Mouse (Mus musculus) lung, embryonic 16.5 days (tissue): Measurements from ENCODE around the gene Ncoa1. TPM values are rescaled to one million over a fixed set of nuclear protein-coding genes. Genes with fewer than 3 reads are reported as not detected.

Source experiments
- ATAC-seq: fragments of 200-750 bp; cut with Nextera tagmentation; 2 replicates; pipeline ENCODE4 v1.8.0; 2017; ENCODE audit warnings: low read depth, mild to moderate bottlenecking, moderate library complexity
- H3K27ac ChIP-seq: fragments of 300-500 bp; sonication (generic); 2 replicates; pipeline ENCODE4 v1.5.1; 2014; ENCODE audit warnings: mild to moderate bottlenecking, control low read depth, low read length
- H3K27me3 ChIP-seq: fragments of 300-500 bp; sonication (generic); 2 replicates; pipeline ENCODE4 v1.6.1; 2014; ENCODE audit warnings: low read depth, low read length, mixed read lengths; ENCODE audit not compliant: control insufficient read depth, insufficient read depth
- H3K36me3 ChIP-seq: fragments of 300-500 bp; sonication (generic); 2 replicates; pipeline ENCODE4 v1.6.1; 2014; ENCODE audit warnings: low read length; ENCODE audit not compliant: control insufficient read depth, insufficient read depth
- H3K4me1 ChIP-seq: fragments of 300-500 bp; sonication (generic); replicated peaks from 2 replicates; pipeline ENCODE4 v1.6.1; 2014; ENCODE audit warnings: low read length, mixed read lengths; ENCODE audit not compliant: control insufficient read depth, insufficient read depth
- H3K4me2 ChIP-seq: fragments of 300-500 bp; sonication (generic); 2 replicates; pipeline ENCODE4 v1.6.1; 2014; ENCODE audit warnings: low read depth, low read length, control low read depth
- H3K4me3 ChIP-seq: fragments of 300-500 bp; sonication (generic); 2 replicates; pipeline ENCODE4 v1.5.1; 2014; ENCODE audit warnings: mild to moderate bottlenecking, low read length, control low read depth
- H3K9ac ChIP-seq: fragments of 300-500 bp; sonication (generic); 2 replicates; pipeline ENCODE4 v1.6.1; 2014; ENCODE audit warnings: low read length, control low read depth
- H3K9me3 ChIP-seq: fragments of 300-500 bp; sonication (generic); 2 replicates; pipeline ENCODE4 v1.6.1; 2016; ENCODE audit warnings: low read length; ENCODE audit not compliant: control insufficient read depth
- WGBS: fragments of 180-500 bp; shearing (Covaris S2); extraction: QIAGEN DNeasy Blood & Tissue Kit; methylation state at CpG from one replicate; pipeline ENCODE4 v1.1.7; 2014; 5-methylcytosine and 5-hydroxymethylcytosine counted together
- polyA plus RNA-seq: library from polyadenylated mRNA; unstranded; fragments of >200 nt; fragmentation: Nextera tagmentation; extraction: Ambion mirVana; gene quantifications from 2 replicates; pipeline ENCODE4 v1.2.1, GENCODE M21; 2015

Gene Ncoa1
- polyA plus RNA-seq, 1 experiment from 2014 or later, result 7.1 TPM

- H3K9ac ChIP-seq, result no peak overlapping the region
- H3K4me3 ChIP-seq, result no peak overlapping the region
- H3K27me3 ChIP-seq, result no peaks in the 10 kb centered on the region
- H3K36me3 ChIP-seq, result no peaks in the 10 kb centered on the region
- no peak overlapping the region for H3K4me2 ChIP-seq
- H3K9me3 ChIP-seq, result no peaks in the 10 kb centered on the region
- no peak for ATAC-seq
- no peak overlapping the region for H3K27ac ChIP-seq
- 49% methylated on average over 4 of the region's 4 CpGs for WGBS
- no peaks in the 10 kb centered on the region for H3K4me1 ChIP-seq
These were observed 85.7 kb downstream of the Ncoa1 start for GRCm38 (mm10) chr12:4391256-4391655.

GRCm38 (mm10) chr12:4390721-4391120, 86.3 kb downstream of the Ncoa1 start:
- no peak overlapping the region for H3K9ac ChIP-seq
- no peak overlapping the region for H3K4me3 ChIP-seq
- no peak for ATAC-seq
- no peaks in the 10 kb centered on the region for H3K36me3 ChIP-seq
- H3K27ac ChIP-seq, result no peak overlapping the region
- H3K9me3 ChIP-seq, result no peaks in the 10 kb centered on the region
- no peak overlapping the region for H3K4me2 ChIP-seq
- no peaks in the 10 kb centered on the region for H3K27me3 ChIP-seq
- H3K4me1 ChIP-seq, result 0 out of 2 replicates have a peak, but pooled peaks cover 2% of the 10 kb centered on the region
- WGBS, result 52% methylated on average over 5 of the region's 5 CpGs

- no peak overlapping the region for H3K4me2 ChIP-seq
- H3K36me3 ChIP-seq, result no peaks in the 10 kb centered on the region
- ATAC-seq, result no peak
- no peak overlapping the region for H3K4me3 ChIP-seq
- no peak overlapping the region for H3K27ac ChIP-seq
- H3K9ac ChIP-seq, result no peak overlapping the region
- H3K27me3 ChIP-seq, result no peaks in the 10 kb centered on the region
- H3K9me3 ChIP-seq, result no peaks in the 10 kb centered on the region
- 0 out of 2 replicates have a peak, but pooled peaks cover 2% of the 10 kb centered on the region for H3K4me1 ChIP-seq
- WGBS, result 73% methylated on average over 3 of the region's 3 CpGs
These were observed 90.8 kb downstream of the Ncoa1 start for GRCm38 (mm10) chr12:4386077-4386719.

GRCm38 (mm10) chr12:4383061-4383460, 93.9 kb downstream of the Ncoa1 start:
- no peaks in the 10 kb centered on the region for H3K9me3 ChIP-seq
- H3K4me1 ChIP-seq, result 0 out of 2 replicates have a peak, but pooled peaks cover 2% of the 10 kb centered on the region
- no peak for ATAC-seq
- WGBS, result 90% methylated on average over 3 of the region's 3 CpGs
- H3K27ac ChIP-seq, result no peak overlapping the region
- H3K4me2 ChIP-seq, result no peak overlapping the region
- H3K27me3 ChIP-seq, result no peaks in the 10 kb centered on the region
- no peaks in the 10 kb centered on the region for H3K36me3 ChIP-seq
- no peak overlapping the region for H3K4me3 ChIP-seq
- no peak overlapping the region for H3K9ac ChIP-seq

- Histone ChIP-seq H3K9ac (no peak overlapping the region), H3K4me3 (no peak overlapping the region), H3K4me2 (no peak overlapping the region), H3K36me3 (no peaks in the 10 kb centered on the region), H3K9me3 (no peaks in the 10 kb centered on the region), H3K27me3 (no peaks in the 10 kb centered on the region), H3K4me1 (no peaks in the 10 kb centered on the region), H3K27ac (no peak overlapping the region)
- ATAC-seq, result no peak
- 37% methylated on average over 7 of the region's 7 CpGs for WGBS
These were observed 97.6 kb downstream of the Ncoa1 start for GRCm38 (mm10) chr12:4379298-4379957.

DNA sequence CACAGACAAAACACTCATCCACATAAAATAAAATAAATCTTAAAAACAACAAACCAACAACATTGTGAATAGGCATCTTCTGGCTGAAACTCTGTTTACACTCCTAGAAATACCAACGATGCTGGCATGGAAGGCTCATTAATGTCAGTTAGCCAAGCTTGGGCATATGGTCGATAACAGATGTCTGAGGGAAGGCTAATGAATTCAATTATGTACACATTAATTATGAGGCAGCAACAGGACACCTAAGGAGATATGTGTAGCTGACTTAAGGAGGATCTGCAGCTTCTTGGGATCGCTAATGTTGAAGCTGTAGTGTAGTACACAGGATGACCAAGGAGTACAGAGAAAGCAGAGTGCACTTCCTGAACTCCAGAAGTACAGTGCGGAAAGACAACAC, 100.5 kb downstream of the Ncoa1 start:
- no peak overlapping the region for H3K27ac ChIP-seq
- H3K4me2 ChIP-seq, result no peak overlapping the region
- no peaks in the 10 kb centered on the region for H3K27me3 ChIP-seq
- ATAC-seq, result no peak
- H3K4me1 ChIP-seq, result no peaks in the 10 kb centered on the region
- no peaks in the 10 kb centered on the region for H3K36me3 ChIP-seq
- 86% methylated on average over 4 of the region's 4 CpGs for WGBS
- no peak overlapping the region for H3K9ac ChIP-seq
- no peaks in the 10 kb centered on the region for H3K9me3 ChIP-seq
- H3K4me3 ChIP-seq, result no peak overlapping the region

DNA sequence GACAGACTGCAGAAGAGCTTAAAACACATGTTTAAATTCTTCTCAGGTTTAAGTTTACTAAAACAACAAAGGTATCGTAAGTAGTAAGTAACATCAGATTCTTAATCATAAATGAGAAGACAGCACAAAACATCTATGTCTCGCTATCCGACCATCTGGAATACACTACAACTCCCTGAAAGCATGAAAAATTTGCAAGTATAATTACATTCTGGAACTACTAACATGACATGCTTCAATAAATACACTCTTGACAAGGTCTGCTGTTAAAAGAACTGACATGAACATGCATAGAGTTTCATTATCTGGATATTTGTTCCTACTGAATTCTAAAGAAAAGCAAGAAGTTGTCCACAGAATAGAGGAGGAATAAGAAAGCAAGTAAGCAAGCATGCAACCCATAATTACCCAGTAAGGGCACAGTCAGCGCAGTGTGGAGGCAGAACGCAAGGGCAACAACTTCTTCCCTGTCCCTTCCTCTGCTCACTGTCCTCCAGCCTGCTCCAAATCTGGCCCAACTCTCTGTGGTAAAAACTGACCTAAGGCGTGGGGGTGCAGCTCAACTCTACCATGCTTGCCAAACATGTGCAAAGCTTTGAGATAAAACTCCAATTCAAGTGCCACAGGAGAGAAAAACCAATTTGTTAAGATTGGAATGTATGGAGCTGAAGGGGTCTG, 102.0 kb downstream of the Ncoa1 start:
- Histone ChIP-seq H3K9ac (no peak overlapping the region), H3K4me2 (no peak overlapping the region), H3K4me1 (no peaks in the 10 kb centered on the region), H3K4me3 (no peak overlapping the region), H3K27ac (no peak overlapping the region), H3K36me3 (no peaks in the 10 kb centered on the region), H3K9me3 (no peaks in the 10 kb centered on the region), H3K27me3 (no peaks in the 10 kb centered on the region)
- WGBS, result 76% methylated on average over 6 of the region's 6 CpGs
- no peak for ATAC-seq

DNA sequence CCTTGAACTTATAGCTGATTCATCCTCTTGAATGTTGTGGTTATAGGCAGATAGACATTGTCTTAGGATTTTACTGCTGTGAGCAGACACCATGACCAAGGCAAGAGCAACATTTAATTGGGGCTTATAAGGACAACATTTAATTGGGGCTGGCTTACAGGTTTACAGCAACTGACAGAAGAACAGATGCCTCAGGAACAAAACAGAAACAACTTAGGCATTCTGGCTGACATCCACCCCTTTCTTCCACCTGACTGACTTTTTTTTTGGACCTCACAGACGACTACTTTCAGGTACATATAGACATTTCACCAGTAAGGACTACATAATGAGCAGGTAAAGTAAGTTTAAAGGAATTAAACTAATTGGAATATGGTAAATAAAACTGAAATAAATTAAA, 105.6 kb downstream of the Ncoa1 start:
- Histone ChIP-seq H3K27ac (no peak overlapping the region), H3K9me3 (no peaks in the 10 kb centered on the region), H3K4me1 (no peaks in the 10 kb centered on the region), H3K9ac (no peak overlapping the region), H3K36me3 (no peaks in the 10 kb centered on the region), H3K27me3 (no peaks in the 10 kb centered on the region), H3K4me3 (no peak overlapping the region), H3K4me2 (no peak overlapping the region)
- 78% methylated on average over 1 of the region's 1 CpGs for WGBS
- ATAC-seq, result no peak

GRCm38 (mm10) chr12:4365951-4366350, 111.0 kb downstream of the Ncoa1 start:
- ATAC-seq, result no peak
- Histone ChIP-seq H3K27me3 (no peaks in the 10 kb centered on the region), H3K9me3 (no peaks in the 10 kb centered on the region), H3K36me3 (no peaks in the 10 kb centered on the region), H3K4me1 (no peaks in the 10 kb centered on the region), H3K4me2 (no peak overlapping the region), H3K27ac (no peak overlapping the region), H3K9ac (no peak overlapping the region), H3K4me3 (no peak overlapping the region)
- WGBS, result 79% methylated on average over 1 of the region's 1 CpGs
